Mouse (Mus musculus): ENCODE measurements around the gene 1700049E17Rik2. TPM values are rescaled to one million over a fixed set of nuclear protein-coding genes. Genes with fewer than 3 reads are reported as not detected.
"Not testable (repeated sequence)": the region's sequence is repeated elsewhere in the genome, so short reads cannot be mapped to it uniquely, and the experiment has no call there.

1700049E17Rik2 gene
- not detected for polyA plus RNA-seq (2012; fragmentation: generic; extraction: Trizol)
- long read RNA-seq, experiment 1 = 0 reads
- long read RNA-seq, experiment 2 = 0 reads

GRCm38 (mm10) chr14:41572911-41573310, at the start of gene 1700049E17Rik2:
1700049E17Rik2 (plus strand) TSS chr14:41573211.
- not testable (repeated sequence) for H3K79me2 ChIP-seq (ENCODE audit: control insufficient read depth, insufficient read depth); H3K79me3 ChIP-seq (ENCODE audit: low read depth); H3K4me3 ChIP-seq (ENCODE audit: insufficient read depth, poor library complexity, severe bottlenecking); H3K27me3 ChIP-seq (ENCODE audit: control insufficient read depth, insufficient read depth, insufficient read length); H3K36me3 ChIP-seq (ENCODE audit: control insufficient read depth, insufficient read depth); H3ac ChIP-seq (ENCODE audit: control insufficient read depth, insufficient read length, low read depth)

DNA sequence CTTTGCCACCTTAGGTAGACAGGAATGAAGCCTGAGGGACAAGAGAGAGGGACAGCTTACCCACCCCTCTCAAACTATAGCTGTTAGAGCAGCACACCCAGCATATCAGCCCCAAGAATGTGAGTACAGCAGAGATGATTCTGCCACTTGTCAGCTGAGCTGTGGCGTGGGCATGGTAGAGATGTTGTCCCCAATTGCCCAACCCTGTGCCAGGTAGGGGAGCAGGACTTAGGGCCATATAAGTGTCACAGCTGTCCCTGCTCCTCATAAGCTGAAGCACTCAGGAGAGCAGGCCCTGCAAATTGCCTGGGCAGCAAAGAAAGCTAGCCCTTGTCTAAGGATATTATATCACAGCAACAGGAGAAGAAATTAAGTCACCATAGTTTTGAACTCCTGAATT, 48.3 kb upstream of the 1700049E17Rik2 start:
- not testable (repeated sequence) for H3K79me3 ChIP-seq (ENCODE audit: low read depth); H3K27me3 ChIP-seq (ENCODE audit: control insufficient read depth, insufficient read depth, insufficient read length); H3K36me3 ChIP-seq (ENCODE audit: control insufficient read depth, insufficient read depth); H3K79me2 ChIP-seq (ENCODE audit: control insufficient read depth, insufficient read depth); H3K4me3 ChIP-seq (ENCODE audit: insufficient read depth, poor library complexity, severe bottlenecking); H3ac ChIP-seq (ENCODE audit: control insufficient read depth, insufficient read length, low read depth)

DNA sequence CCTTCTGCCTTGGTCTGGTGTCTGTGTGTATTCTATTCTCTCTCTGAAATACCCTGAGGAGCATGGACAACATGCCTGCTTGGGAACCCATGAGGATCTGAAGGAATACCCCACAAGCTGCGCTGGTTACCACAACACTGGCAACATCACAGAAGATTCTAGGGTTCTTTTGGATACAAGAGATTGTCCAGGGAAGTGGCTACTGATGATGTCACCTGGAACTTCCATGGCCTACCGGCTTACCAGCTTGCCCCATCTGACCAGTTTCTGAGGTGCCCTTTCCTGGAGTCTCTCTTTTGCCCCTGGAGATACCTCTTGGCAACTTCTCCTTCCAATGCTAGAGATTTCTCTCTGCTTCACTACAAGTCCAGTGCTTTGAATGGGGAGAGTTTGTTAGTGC, 17.5 kb upstream of the 1700049E17Rik2 start, which contains the start of gene Gm7970:
Gene Gm7970 (minus strand): TSS at position 101 of the 400 bp plus-strand sequence.
- H3ac ChIP-seq (ENCODE audit: control insufficient read depth, insufficient read length, low read depth); H3K36me3 ChIP-seq (ENCODE audit: control insufficient read depth, insufficient read depth); H3K4me3 ChIP-seq (ENCODE audit: insufficient read depth, poor library complexity, severe bottlenecking); H3K79me2 ChIP-seq (ENCODE audit: control insufficient read depth, insufficient read depth); H3K79me3 ChIP-seq (ENCODE audit: low read depth); H3K27me3 ChIP-seq (ENCODE audit: control insufficient read depth, insufficient read depth, insufficient read length): not testable (repeated sequence)

GRCm38 (mm10) chr14:41586346-41586745, 13.3 kb downstream of the 1700049E17Rik2 start:
- not testable (repeated sequence) for H3K79me2 ChIP-seq (ENCODE audit: control insufficient read depth, insufficient read depth)

DNA sequence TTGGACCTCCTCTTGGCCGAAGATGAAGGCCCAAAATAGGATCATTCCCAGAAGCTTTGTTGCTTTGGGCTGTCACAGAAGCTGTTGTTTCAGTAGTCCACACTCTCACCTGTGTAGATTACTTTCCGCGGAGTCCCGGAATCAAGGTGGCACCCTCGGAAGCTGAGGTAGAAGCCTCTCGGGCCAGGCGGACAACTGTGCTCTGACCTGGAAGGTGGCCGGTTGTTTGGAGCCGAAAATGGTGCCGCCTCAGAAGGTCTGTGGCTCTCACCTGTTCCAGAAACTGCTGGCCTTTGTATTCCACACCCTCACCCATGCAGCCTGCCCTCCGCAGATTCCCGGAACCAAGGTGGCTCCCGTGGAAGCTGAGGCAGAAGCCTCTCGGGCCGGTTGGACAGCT, 27.9 kb downstream of the 1700049E17Rik2 start:
- not testable (repeated sequence) for H3K79me3 ChIP-seq (ENCODE audit: low read depth); H3K79me2 ChIP-seq (ENCODE audit: control insufficient read depth, insufficient read depth); H3K4me3 ChIP-seq (ENCODE audit: insufficient read depth, poor library complexity, severe bottlenecking); H3K27me3 ChIP-seq (ENCODE audit: control insufficient read depth, insufficient read depth, insufficient read length); H3ac ChIP-seq (ENCODE audit: control insufficient read depth, insufficient read length, low read depth); H3K36me3 ChIP-seq (ENCODE audit: control insufficient read depth, insufficient read depth)

More at GRCm38 (mm10) chr14:41586346-41586745, 13.3 kb downstream of the 1700049E17Rik2 start:
- H3K4me3 ChIP-seq (ENCODE audit: insufficient read depth, poor library complexity, severe bottlenecking); H3K36me3 ChIP-seq (ENCODE audit: control insufficient read depth, insufficient read depth); H3ac ChIP-seq (ENCODE audit: control insufficient read depth, insufficient read length, low read depth); H3K27me3 ChIP-seq (ENCODE audit: control insufficient read depth, insufficient read depth, insufficient read length); H3K79me3 ChIP-seq (ENCODE audit: low read depth): not testable (repeated sequence)

- not testable (repeated sequence) for H3K36me3 ChIP-seq (ENCODE audit: control insufficient read depth, insufficient read depth); H3K27me3 ChIP-seq (ENCODE audit: control insufficient read depth, insufficient read depth, insufficient read length); H3K4me3 ChIP-seq (ENCODE audit: insufficient read depth, poor library complexity, severe bottlenecking); H3K79me2 ChIP-seq (ENCODE audit: control insufficient read depth, insufficient read depth); H3ac ChIP-seq (ENCODE audit: control insufficient read depth, insufficient read length, low read depth); H3K79me3 ChIP-seq (ENCODE audit: low read depth)
Observed at GRCm38 (mm10) chr14:41610690-41611089, 37.7 kb downstream of the 1700049E17Rik2 start.

DNA sequence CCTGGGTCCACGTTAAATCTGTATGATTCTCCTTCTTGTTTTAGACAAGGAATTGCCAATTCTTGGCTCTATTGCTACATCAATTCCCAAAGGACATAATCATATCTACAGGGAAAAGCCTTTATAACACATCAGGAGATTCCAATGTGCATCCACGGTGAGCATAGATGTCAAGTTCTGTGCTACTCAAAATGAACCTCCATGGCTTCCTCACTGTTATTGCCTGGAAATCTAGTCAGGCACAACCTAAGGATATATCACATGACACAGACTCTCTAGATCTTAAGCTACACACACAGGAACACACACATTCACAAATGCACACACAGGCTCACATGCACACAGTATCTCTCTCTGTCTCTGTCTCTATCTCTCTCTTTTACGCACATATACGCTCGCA, 49.5 kb downstream of the 1700049E17Rik2 start:
- H3K4me3 ChIP-seq (ENCODE audit: insufficient read depth, poor library complexity, severe bottlenecking); H3K36me3 ChIP-seq (ENCODE audit: control insufficient read depth, insufficient read depth); H3K27me3 ChIP-seq (ENCODE audit: control insufficient read depth, insufficient read depth, insufficient read length); H3K79me2 ChIP-seq (ENCODE audit: control insufficient read depth, insufficient read depth); H3ac ChIP-seq (ENCODE audit: control insufficient read depth, insufficient read length, low read depth); H3K79me3 ChIP-seq (ENCODE audit: low read depth): not testable (repeated sequence)

DNA sequence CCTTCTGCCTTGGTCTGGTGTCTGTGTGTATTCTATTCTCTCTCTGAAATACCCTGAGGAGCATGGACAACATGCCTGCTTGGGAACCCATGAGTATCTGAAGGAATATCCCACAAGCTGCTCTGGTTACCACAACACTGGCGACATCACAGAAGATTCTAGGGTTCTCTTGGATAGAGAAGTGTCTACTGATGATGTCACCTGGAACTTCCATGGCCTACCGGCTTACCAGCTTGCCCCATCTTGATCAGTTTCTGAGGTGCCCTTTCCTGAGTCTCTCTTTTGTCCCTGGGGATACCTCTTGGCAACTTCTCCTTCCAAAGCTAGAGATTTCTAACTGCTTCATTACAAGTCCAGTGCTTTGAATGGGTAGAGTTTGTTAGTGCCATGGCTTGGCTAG, 51.5 kb downstream of the 1700049E17Rik2 start, which contains the start of gene Gm3072:
Gene Gm3072 (minus strand): TSS at position 101 of the 400 bp plus-strand sequence.
- not testable (repeated sequence) for H3K79me2 ChIP-seq (ENCODE audit: control insufficient read depth, insufficient read depth); H3K27me3 ChIP-seq (ENCODE audit: control insufficient read depth, insufficient read depth, insufficient read length); H3K4me3 ChIP-seq (ENCODE audit: insufficient read depth, poor library complexity, severe bottlenecking); H3K36me3 ChIP-seq (ENCODE audit: control insufficient read depth, insufficient read depth); H3ac ChIP-seq (ENCODE audit: control insufficient read depth, insufficient read length, low read depth); H3K79me3 ChIP-seq (ENCODE audit: low read depth)

- H3K79me2 ChIP-seq (ENCODE audit: control insufficient read depth, insufficient read depth); H3ac ChIP-seq (ENCODE audit: control insufficient read depth, insufficient read length, low read depth); H3K4me3 ChIP-seq (ENCODE audit: insufficient read depth, poor library complexity, severe bottlenecking); H3K36me3 ChIP-seq (ENCODE audit: control insufficient read depth, insufficient read depth); H3K27me3 ChIP-seq (ENCODE audit: control insufficient read depth, insufficient read depth, insufficient read length); H3K79me3 ChIP-seq (ENCODE audit: low read depth): not testable (repeated sequence)
Observed at GRCm38 (mm10) chr14:41630144-41630543, 57.1 kb downstream of the 1700049E17Rik2 start.

Other genes starting within 250 kb of the 1700049E17Rik2 start
- gene Gm5798, start 224.6 kb upstream of the 1700049E17Rik2 start, polyA plus RNA-seq (2012; fragmentation: generic; extraction: Trizol) = not detected
- not detected for gene Gm7945, start 186.8 kb upstream of the 1700049E17Rik2 start, polyA plus RNA-seq (2012; fragmentation: generic; extraction: Trizol)
- not detected for gene Gm6482, start 164.9 kb upstream of the 1700049E17Rik2 start, polyA plus RNA-seq (2012; fragmentation: generic; extraction: Trizol)
- gene Gm7954, start 119.7 kb upstream of the 1700049E17Rik2 start, polyA plus RNA-seq (2012; fragmentation: generic; extraction: Trizol) = not detected
- not detected for gene Gm3486, start 83.7 kb upstream of the 1700049E17Rik2 start, polyA plus RNA-seq (2012; fragmentation: generic; extraction: Trizol)
- gene Gm7970, start 17.6 kb upstream of the 1700049E17Rik2 start, polyA plus RNA-seq (2012; fragmentation: generic; extraction: Trizol) = not detected
- gene Gm3072, start 51.4 kb downstream of the 1700049E17Rik2 start, polyA plus RNA-seq (2012; fragmentation: generic; extraction: Trizol) = not detected
- gene Gm3676, start 73.3 kb downstream of the 1700049E17Rik2 start, polyA plus RNA-seq (2012; fragmentation: generic; extraction: Trizol) = not detected
- gene Gm8068, start 128.7 kb downstream of the 1700049E17Rik2 start, polyA plus RNA-seq (2012; fragmentation: generic; extraction: Trizol) = not detected
- gene Gm7929, start 177.4 kb downstream of the 1700049E17Rik2 start, polyA plus RNA-seq (2012; fragmentation: generic; extraction: Trizol) = not detected
- not detected for gene Gm47189, start 199.2 kb downstream of the 1700049E17Rik2 start, polyA plus RNA-seq (2012; fragmentation: generic; extraction: Trizol)